Mouse (Mus musculus): ENCODE measurements around the gene Cpb2. TPM values are rescaled to one million over a fixed set of nuclear protein-coding genes. Genes with fewer than 3 reads are reported as not detected.

Gene Cpb2
- total RNA-seq, 1 experiment from 2014 or later: not detected

DNA sequence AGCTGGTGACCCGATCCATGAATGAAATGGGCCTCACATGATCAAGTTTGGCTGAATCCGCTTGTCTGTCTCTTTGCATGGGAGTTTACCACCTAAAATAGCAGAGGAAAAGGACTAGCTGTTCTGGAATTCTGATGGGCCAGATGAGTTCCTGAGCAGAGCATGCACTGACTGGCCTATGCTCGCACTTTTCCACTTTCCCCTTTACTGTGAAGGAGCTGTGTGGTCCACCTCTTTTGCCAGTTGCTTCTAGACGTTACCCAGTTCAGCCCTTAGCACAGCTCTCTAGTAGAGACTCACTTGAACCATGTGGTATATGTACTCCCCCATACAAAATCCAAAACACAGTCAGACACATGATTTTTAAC is 5.5 kb upstream of the Cpb2 start:
- ATAC-seq (replicated peaks in 1 of 2; ENCODE audit: insufficient read depth in 1 of 2, low FRiP score in 2 of 2, low TSS enrichment in 1 of 2, low read depth in 1 of 2, poor library complexity in 2 of 2, severe bottlenecking in 2 of 2): no peak

DNA sequence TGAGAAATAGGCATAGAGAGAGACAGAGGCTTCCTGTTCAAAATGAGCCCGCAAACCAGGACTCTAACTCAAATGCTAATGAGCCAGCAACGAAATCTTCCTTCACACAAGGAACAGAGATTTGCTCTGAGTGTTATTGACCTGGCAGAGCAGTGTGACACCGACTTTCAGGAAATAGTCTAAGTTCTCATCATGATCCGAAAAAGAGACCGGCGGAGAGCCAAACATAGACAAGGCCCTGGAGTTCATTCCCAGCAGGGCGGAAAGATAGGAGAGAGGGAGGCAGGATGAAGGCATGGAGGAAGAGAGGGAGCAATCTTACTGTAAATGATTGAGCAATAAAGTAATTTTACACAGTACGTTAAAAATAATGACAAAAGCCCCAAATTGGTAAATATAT is 5.0 kb upstream of the Cpb2 start:
- no peak for ATAC-seq (replicated peaks in 1 of 2; ENCODE audit: insufficient read depth in 1 of 2, low FRiP score in 2 of 2, low TSS enrichment in 1 of 2, low read depth in 1 of 2, poor library complexity in 2 of 2, severe bottlenecking in 2 of 2)

- peak; percentile 45 to 49; a peak in 2 of 4 replicates for ATAC-seq (replicated peaks in 1 of 2; ENCODE audit: insufficient read depth in 1 of 2, low FRiP score in 2 of 2, low TSS enrichment in 1 of 2, low read depth in 1 of 2, poor library complexity in 2 of 2, severe bottlenecking in 2 of 2)
Measured at GRCm38 (mm10) chr14:75238054-75238692, 3.9 kb upstream of the Cpb2 start.

- ATAC-seq (replicated peaks in 1 of 2; ENCODE audit: insufficient read depth in 1 of 2, low FRiP score in 2 of 2, low TSS enrichment in 1 of 2, low read depth in 1 of 2, poor library complexity in 2 of 2, severe bottlenecking in 2 of 2): no peak
Measured at GRCm38 (mm10) chr14:75246024-75247000, 4.2 kb downstream of the Cpb2 start.

- ATAC-seq (replicated peaks in 1 of 2; ENCODE audit: insufficient read depth in 1 of 2, low FRiP score in 2 of 2, low TSS enrichment in 1 of 2, low read depth in 1 of 2, poor library complexity in 2 of 2, severe bottlenecking in 2 of 2): no peak
Measured at GRCm38 (mm10) chr14:75250432-75250831, 8.3 kb downstream of the Cpb2 start.

DNA sequence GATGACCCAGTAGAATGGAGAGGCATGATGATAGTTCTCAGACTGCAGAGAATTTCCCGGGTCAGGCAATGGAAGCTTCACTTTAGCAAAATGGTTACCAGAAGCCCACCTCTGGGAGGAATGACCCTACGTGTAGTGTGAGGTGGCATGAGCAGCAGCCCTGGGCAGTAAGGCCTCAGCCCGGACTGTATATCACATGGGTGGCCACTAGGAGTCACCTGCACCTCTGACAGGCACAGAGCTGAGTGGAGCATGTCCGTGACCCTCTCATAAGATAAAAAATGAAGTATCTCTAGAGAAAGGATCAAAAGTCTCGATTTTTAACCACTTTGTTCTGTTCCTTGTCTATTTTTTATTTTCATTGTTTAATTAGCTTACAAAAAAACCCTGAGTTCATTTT is 14.4 kb downstream of the Cpb2 start:
- peak; percentile 65 to 72; a peak in 2 of 4 replicates for ATAC-seq (replicated peaks in 1 of 2; ENCODE audit: insufficient read depth in 1 of 2, low FRiP score in 2 of 2, low TSS enrichment in 1 of 2, low read depth in 1 of 2, poor library complexity in 2 of 2, severe bottlenecking in 2 of 2)

DNA sequence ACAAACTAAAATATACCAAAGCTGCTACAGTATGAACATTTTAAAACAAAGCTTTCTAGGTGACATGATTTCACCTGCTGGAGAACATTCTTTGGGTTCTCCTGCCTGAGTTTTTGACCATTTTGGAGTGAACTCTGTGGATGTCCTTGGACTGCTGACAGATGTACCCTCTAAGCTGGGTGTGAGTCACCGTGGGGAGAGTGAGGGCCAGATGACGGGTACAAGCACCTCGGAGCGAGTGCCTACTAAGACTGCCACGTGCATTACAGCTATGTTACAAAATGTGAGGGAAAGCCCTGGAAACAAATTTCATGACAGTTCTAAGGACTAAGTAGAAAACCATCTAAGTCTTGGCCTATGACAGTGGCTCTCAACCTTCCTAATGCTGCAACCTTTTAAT is 27.4 kb downstream of the Cpb2 start:
- ATAC-seq (replicated peaks in 1 of 2; ENCODE audit: insufficient read depth in 1 of 2, low FRiP score in 2 of 2, low TSS enrichment in 1 of 2, low read depth in 1 of 2, poor library complexity in 2 of 2, severe bottlenecking in 2 of 2): no peak

- no peak for ATAC-seq (replicated peaks in 1 of 2; ENCODE audit: insufficient read depth in 1 of 2, low FRiP score in 2 of 2, low TSS enrichment in 1 of 2, low read depth in 1 of 2, poor library complexity in 2 of 2, severe bottlenecking in 2 of 2)
Measured at GRCm38 (mm10) chr14:75279716-75280115, 37.6 kb downstream of the Cpb2 start.

- no peak for ATAC-seq (replicated peaks in 1 of 2; ENCODE audit: insufficient read depth in 1 of 2, low FRiP score in 2 of 2, low TSS enrichment in 1 of 2, low read depth in 1 of 2, poor library complexity in 2 of 2, severe bottlenecking in 2 of 2)
Measured at GRCm38 (mm10) chr14:75280406-75280805, 38.3 kb downstream of the Cpb2 start.

DNA sequence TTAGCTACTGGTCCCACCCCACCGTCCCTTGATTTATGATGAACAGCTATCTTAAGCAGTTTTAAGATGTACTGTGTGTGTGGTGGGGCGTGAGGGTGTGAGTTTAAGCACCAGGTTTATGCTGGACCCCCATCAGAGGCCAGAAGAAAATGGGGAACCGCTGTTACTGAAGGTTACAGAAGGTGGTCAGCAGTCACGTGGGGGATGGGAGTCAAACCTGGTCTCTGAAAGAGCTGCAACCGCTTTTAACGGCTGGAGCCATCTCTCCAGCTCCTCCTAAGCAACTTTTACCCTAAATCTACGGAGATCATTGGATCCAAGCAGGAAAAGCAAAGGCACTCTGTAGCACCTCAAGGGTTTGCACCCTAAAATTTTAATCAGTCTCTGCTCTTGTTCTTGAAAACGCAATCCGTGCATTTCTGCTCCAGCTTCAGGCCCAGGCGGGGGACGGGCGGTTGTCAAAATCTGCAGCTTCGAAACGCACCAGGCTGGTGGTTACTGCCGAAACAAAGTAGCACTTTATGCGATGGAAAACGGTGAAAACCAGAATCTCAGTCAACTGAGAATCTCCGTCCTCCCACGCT is 41.6 kb downstream of the Cpb2 start:
- ATAC-seq (replicated peaks in 1 of 2; ENCODE audit: insufficient read depth in 1 of 2, low FRiP score in 2 of 2, low TSS enrichment in 1 of 2, low read depth in 1 of 2, poor library complexity in 2 of 2, severe bottlenecking in 2 of 2): no peak

GRCm38 (mm10) chr14:75284193-75284915 is 42.3 kb downstream of the Cpb2 start, which contains the start of gene Zc3h13:
Gene Zc3h13 (plus strand): TSS chr14:75284373.
- peak; percentile 99 to 100 for ATAC-seq (replicated peaks in 1 of 2; ENCODE audit: insufficient read depth in 1 of 2, low FRiP score in 2 of 2, low TSS enrichment in 1 of 2, low read depth in 1 of 2, poor library complexity in 2 of 2, severe bottlenecking in 2 of 2)

DNA sequence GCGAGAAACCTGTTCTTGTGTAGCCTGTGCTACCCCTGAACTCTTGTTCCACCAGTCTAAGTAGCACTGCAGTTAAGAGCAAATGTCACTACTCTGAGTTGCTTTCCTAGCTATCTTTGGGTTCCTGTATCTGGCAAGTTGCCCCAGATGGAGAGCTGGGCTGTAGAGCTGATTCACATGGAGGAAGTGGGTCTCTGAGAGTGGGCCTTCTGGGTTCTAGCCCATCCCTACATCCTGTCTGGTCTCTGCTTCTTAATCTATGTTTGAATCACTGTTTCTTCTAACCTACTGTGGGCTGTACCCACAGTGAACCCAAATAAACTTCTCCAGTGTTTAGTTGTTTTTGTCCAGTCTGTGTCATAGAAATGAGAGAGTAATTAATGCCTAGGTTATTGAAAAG is 59.0 kb downstream of the Cpb2 start:
- no peak for ATAC-seq (replicated peaks in 1 of 2; ENCODE audit: insufficient read depth in 1 of 2, low FRiP score in 2 of 2, low TSS enrichment in 1 of 2, low read depth in 1 of 2, poor library complexity in 2 of 2, severe bottlenecking in 2 of 2)

- ATAC-seq (replicated peaks in 1 of 2; ENCODE audit: insufficient read depth in 1 of 2, low FRiP score in 2 of 2, low TSS enrichment in 1 of 2, low read depth in 1 of 2, poor library complexity in 2 of 2, severe bottlenecking in 2 of 2): no peak
Measured at GRCm38 (mm10) chr14:75303807-75304206, 61.7 kb downstream of the Cpb2 start.

GRCm38 (mm10) chr14:75307855-75308254 is 65.8 kb downstream of the Cpb2 start:
- no peak for ATAC-seq (replicated peaks in 1 of 2; ENCODE audit: insufficient read depth in 1 of 2, low FRiP score in 2 of 2, low TSS enrichment in 1 of 2, low read depth in 1 of 2, poor library complexity in 2 of 2, severe bottlenecking in 2 of 2)

DNA sequence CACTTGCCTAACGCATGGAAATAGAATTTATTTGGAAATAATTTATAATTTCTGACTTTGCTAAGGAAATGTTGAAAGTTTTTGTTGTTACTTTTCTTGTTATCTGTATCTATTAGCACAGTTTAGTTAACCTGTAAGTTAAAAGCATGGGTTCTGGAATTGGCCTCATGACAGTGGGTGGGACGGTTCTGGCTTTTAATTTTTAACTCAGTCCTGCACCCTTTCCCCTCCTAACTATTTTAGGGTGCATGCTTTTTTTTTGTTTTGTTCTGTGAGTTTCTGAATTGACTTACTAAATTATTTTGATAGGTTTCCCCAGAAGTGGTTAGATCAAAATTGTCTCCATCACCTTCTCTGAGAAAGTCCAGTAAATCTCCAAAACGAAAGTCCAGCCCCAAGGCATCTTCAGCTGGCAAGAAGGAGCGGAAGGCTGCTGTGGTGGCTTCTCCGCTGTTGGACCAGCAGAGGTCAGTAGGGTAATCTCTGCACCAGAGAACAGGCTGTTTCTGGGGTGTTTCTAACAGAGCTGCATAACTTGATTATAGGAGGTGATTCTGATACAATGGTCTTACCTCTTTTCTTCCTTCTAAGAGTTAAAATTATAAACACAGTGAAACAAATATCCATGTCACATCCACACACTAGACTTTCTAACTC is 67.4 kb downstream of the Cpb2 start:
- ATAC-seq (replicated peaks in 1 of 2; ENCODE audit: insufficient read depth in 1 of 2, low FRiP score in 2 of 2, low TSS enrichment in 1 of 2, low read depth in 1 of 2, poor library complexity in 2 of 2, severe bottlenecking in 2 of 2): no peak

DNA sequence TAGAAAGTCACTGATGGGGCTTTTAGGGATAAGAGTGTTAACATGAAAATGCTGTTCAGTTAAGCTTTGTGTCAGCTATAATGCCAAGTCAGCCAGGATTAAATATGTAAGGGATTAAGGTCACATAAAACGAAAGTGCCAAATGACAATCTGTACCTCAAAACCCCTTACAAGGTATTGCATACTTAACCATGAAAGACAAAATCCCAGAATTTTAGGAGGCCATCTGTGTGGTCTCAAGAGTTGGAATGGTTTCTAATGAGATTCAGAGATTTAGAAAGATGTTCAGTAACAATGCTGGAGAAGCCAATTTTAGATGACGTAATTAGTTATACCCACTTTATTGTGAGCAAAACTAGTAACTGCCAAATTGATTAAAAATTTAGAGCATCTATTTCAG is 72.4 kb downstream of the Cpb2 start:
- ATAC-seq (replicated peaks in 1 of 2; ENCODE audit: insufficient read depth in 1 of 2, low FRiP score in 2 of 2, low TSS enrichment in 1 of 2, low read depth in 1 of 2, poor library complexity in 2 of 2, severe bottlenecking in 2 of 2): no peak

- peak; percentile 51 to 56; a peak in 3 of 4 replicates for ATAC-seq (replicated peaks in 1 of 2; ENCODE audit: insufficient read depth in 1 of 2, low FRiP score in 2 of 2, low TSS enrichment in 1 of 2, low read depth in 1 of 2, poor library complexity in 2 of 2, severe bottlenecking in 2 of 2)
Measured at GRCm38 (mm10) chr14:75318736-75319135, 76.6 kb downstream of the Cpb2 start.
